Mouse (Mus musculus) forebrain, embryonic 12.5 days (tissue): Measurements from ENCODE around the gene Ackr2. TPM values are rescaled to one million over a fixed set of nuclear protein-coding genes. Genes with fewer than 3 reads are reported as not detected.

Experiments
- ATAC-seq: fragments of 200-750 bp; cut with Nextera tagmentation; 2 replicates; pipeline ENCODE4 v1.8.0; 2017; ENCODE audit warnings: moderate TSS enrichment; ENCODE audit not compliant: low FRiP score
- H3K27ac ChIP-seq: fragments of 300-500 bp; sonication (generic); 2 replicates; pipeline ENCODE4 v1.5.1; 2016; ENCODE audit warnings: mild to moderate bottlenecking
- H3K27me3 ChIP-seq: fragments of 300-500 bp; sonication (generic); 2 replicates; pipeline ENCODE4 v1.6.1; 2016; ENCODE audit warnings: mild to moderate bottlenecking
- H3K36me3 ChIP-seq: fragments of 300-500 bp; sonication (generic); replicated peaks from 2 replicates; pipeline ENCODE4 v1.6.1; 2016; ENCODE audit warnings: mild to moderate bottlenecking
- H3K4me1 ChIP-seq: fragments of 300-500 bp; sonication (generic); 2 replicates; pipeline ENCODE4 v1.6.1; 2016
- H3K4me2 ChIP-seq: fragments of 300-500 bp; sonication (generic); 2 replicates; pipeline ENCODE4 v1.6.1; 2016; ENCODE audit warnings: mild to moderate bottlenecking, moderate library complexity
- H3K4me3 ChIP-seq: fragments of 300-500 bp; sonication (generic); replicated peaks from 2 replicates; pipeline ENCODE4 v1.5.1; 2016; ENCODE audit warnings: mild to moderate bottlenecking
- H3K9ac ChIP-seq: fragments of 300-500 bp; sonication (generic); 2 replicates; pipeline ENCODE4 v1.6.1; 2016; ENCODE audit warnings: mild to moderate bottlenecking
- H3K9me3 ChIP-seq: fragments of 300-500 bp; sonication (generic); 2 replicates; pipeline ENCODE4 v1.6.1; 2016
- WGBS: fragments of 180-500 bp; shearing (Covaris S2); methylation state at CpG from one replicate; pipeline ENCODE4 v1.1.7; 2016; 5-methylcytosine and 5-hydroxymethylcytosine counted together
- polyA plus RNA-seq: library from polyadenylated mRNA; unstranded; fragments of >200 nt; fragmentation: Nextera tagmentation; extraction: Ambion mirVana; gene quantifications from 2 replicates; pipeline ENCODE4 v1.2.1, GENCODE M21; 2016

The Ackr2 gene
- polyA plus RNA-seq, 1 experiment from 2014 or later: 0.89 TPM

- H3K4me1 ChIP-seq: 0 out of 2 replicates have a peak, but pooled peaks cover 4% of the 10 kb centered on the region
- whole genome bisulfite sequencing: 63% methylated on average over 4 of the region's 4 CpGs
- H3K9me3 ChIP-seq: no peaks in the 10 kb centered on the region
These were observed 28.1 kb upstream of the Ackr2 start for GRCm38 (mm10) chr9:121869973-121870515.

GRCm38 (mm10) chr9:121872062-121872683 lies 26.0 kb upstream of the Ackr2 start:
- no peaks in the 10 kb centered on the region for H3K4me1 ChIP-seq
- no peaks in the 10 kb centered on the region for H3K9me3 ChIP-seq
- no peak overlapping the region for H3K9ac ChIP-seq
- no peak overlapping the region for H3K4me3 ChIP-seq
- 87% methylated on average over 2 of the region's 2 CpGs for WGBS
- no peak overlapping the region for H3K4me2 ChIP-seq
- no peak overlapping the region for H3K27ac ChIP-seq
- H3K36me3 ChIP-seq: no peaks in the 10 kb centered on the region
- no peak for ATAC-seq
- no peaks in the 10 kb centered on the region; the same call in 1 of the 2 replicates for H3K27me3 ChIP-seq

More at GRCm38 (mm10) chr9:121869973-121870515, 28.1 kb upstream of the Ackr2 start:
- 0 out of 2 replicates have a peak, but pooled peaks have one; percentile 46 for ATAC-seq
- H3K4me3 ChIP-seq: no peak overlapping the region
- H3K4me2 ChIP-seq: no peak overlapping the region
- no peaks in the 10 kb centered on the region; the same call in 1 of the 2 replicates for H3K27me3 ChIP-seq
- H3K27ac ChIP-seq: no peak overlapping the region
- H3K36me3 ChIP-seq: no peaks in the 10 kb centered on the region
- H3K9ac ChIP-seq: no peak overlapping the region

- Histone ChIP-seq H3K4me2 (no peak overlapping the region), H3K27ac (no peak overlapping the region), H3K9ac (no peak overlapping the region), H3K4me1 (no peaks in the 10 kb centered on the region), H3K36me3 (no peaks in the 10 kb centered on the region), H3K4me3 (no peak overlapping the region), H3K9me3 (no peaks in the 10 kb centered on the region), H3K27me3 (no peaks in the 10 kb centered on the region; the same call in 1 of the 2 replicates)
- ATAC-seq: no peak
These were observed 24.6 kb upstream of the Ackr2 start for GRCm38 (mm10) chr9:121873578-121873977.

- 24% methylated on average over 3 of the region's 3 CpGs for WGBS
- H3K36me3 ChIP-seq: no peaks in the 10 kb centered on the region
- ATAC-seq: no peak
These were observed 21.0 kb upstream of the Ackr2 start for GRCm38 (mm10) chr9:121877052-121877740.

GRCm38 (mm10) chr9:121880840-121881239 lies 17.3 kb upstream of the Ackr2 start:
- Histone ChIP-seq H3K4me1 (no peaks in the 10 kb centered on the region), H3K27ac (no peak overlapping the region), H3K27me3 (no peaks in the 10 kb centered on the region), H3K9ac (no peak overlapping the region), H3K36me3 (no peaks in the 10 kb centered on the region), H3K4me2 (peak overlapping the region; percentile 24; the same call in 1 of the 2 replicates), H3K4me3 (no peak overlapping the region), H3K9me3 (no peaks in the 10 kb centered on the region)
- 26% methylated on average over 14 of the region's 14 CpGs for WGBS
- no peak for ATAC-seq

More at GRCm38 (mm10) chr9:121877052-121877740, 21.0 kb upstream of the Ackr2 start:
- no peak overlapping the region for H3K4me3 ChIP-seq
- H3K9ac ChIP-seq: no peak overlapping the region
- H3K9me3 ChIP-seq: no peaks in the 10 kb centered on the region
- H3K27ac ChIP-seq: no peak overlapping the region
- H3K27me3 ChIP-seq: no peaks in the 10 kb centered on the region; the same call in 1 of the 2 replicates
- H3K4me1 ChIP-seq: no peaks in the 10 kb centered on the region
- H3K4me2 ChIP-seq: no peak overlapping the region

GRCm38 (mm10) chr9:121881301-121881700 lies 16.9 kb upstream of the Ackr2 start:
- Histone ChIP-seq H3K4me2 (no peak overlapping the region), H3K9me3 (no peaks in the 10 kb centered on the region), H3K4me1 (no peaks in the 10 kb centered on the region), H3K4me3 (no peak overlapping the region), H3K9ac (no peak overlapping the region), H3K27me3 (no peaks in the 10 kb centered on the region), H3K36me3 (no peaks in the 10 kb centered on the region), H3K27ac (no peak overlapping the region)
- no peak for ATAC-seq
- 88% methylated on average over 6 of the region's 6 CpGs for WGBS

GRCm38 (mm10) chr9:121882015-121882457 lies 16.1 kb upstream of the Ackr2 start:
- Histone ChIP-seq H3K4me1 (no peaks in the 10 kb centered on the region), H3K9me3 (no peaks in the 10 kb centered on the region), H3K27ac (no peak overlapping the region), H3K27me3 (no peaks in the 10 kb centered on the region), H3K9ac (no peak overlapping the region), H3K4me2 (no peak overlapping the region), H3K4me3 (no peak overlapping the region), H3K36me3 (no peaks in the 10 kb centered on the region)
- no peak for ATAC-seq
- 81% methylated on average over 7 of the region's 7 CpGs for WGBS

GRCm38 (mm10) chr9:121889927-121890440 lies 8.2 kb upstream of the Ackr2 start:
- no peak overlapping the region for H3K9ac ChIP-seq
- no peaks in the 10 kb centered on the region for H3K27me3 ChIP-seq
- H3K4me1 ChIP-seq: peaks cover 7% of the 10 kb centered on the region
- no peak overlapping the region for H3K4me3 ChIP-seq
- ATAC-seq: no peak
- H3K27ac ChIP-seq: no peak overlapping the region
- H3K36me3 ChIP-seq: no peaks in the 10 kb centered on the region
- WGBS: 76% methylated on average over 4 of the region's 4 CpGs
- H3K9me3 ChIP-seq: no peaks in the 10 kb centered on the region
- no peak overlapping the region for H3K4me2 ChIP-seq

- H3K4me1 ChIP-seq: peaks cover 7% of the 10 kb centered on the region
- H3K27ac ChIP-seq: no peak overlapping the region
- no peak overlapping the region for H3K4me3 ChIP-seq
- WGBS: 61% methylated on average over 18 of the region's 18 CpGs
- H3K9me3 ChIP-seq: no peaks in the 10 kb centered on the region
- H3K27me3 ChIP-seq: no peaks in the 10 kb centered on the region
- no peak overlapping the region for H3K4me2 ChIP-seq
- ATAC-seq: no peak
- H3K9ac ChIP-seq: no peak overlapping the region
- H3K36me3 ChIP-seq: no peaks in the 10 kb centered on the region
These were observed 7.7 kb upstream of the Ackr2 start for GRCm38 (mm10) chr9:121890441-121890941.

- Histone ChIP-seq H3K9ac (no peak overlapping the region), H3K4me3 (no peak overlapping the region), H3K4me1 (peaks cover 7% of the 10 kb centered on the region), H3K9me3 (no peaks in the 10 kb centered on the region), H3K27me3 (no peaks in the 10 kb centered on the region), H3K27ac (no peak overlapping the region), H3K4me2 (no peak overlapping the region), H3K36me3 (no peaks in the 10 kb centered on the region)
- no peak for ATAC-seq
- 85% methylated on average over 9 of the region's 9 CpGs for WGBS
These were observed 6.9 kb upstream of the Ackr2 start for GRCm38 (mm10) chr9:121891301-121891700.

- Histone ChIP-seq H3K4me1 (peaks cover 7% of the 10 kb centered on the region), H3K4me3 (no peak overlapping the region), H3K36me3 (no peaks in the 10 kb centered on the region), H3K27me3 (no peaks in the 10 kb centered on the region), H3K27ac (no peak overlapping the region), H3K9ac (no peak overlapping the region), H3K4me2 (no peak overlapping the region), H3K9me3 (no peaks in the 10 kb centered on the region)
- ATAC-seq: no peak
- 88% methylated on average over 12 of the region's 12 CpGs for WGBS
These were observed 6.0 kb upstream of the Ackr2 start for GRCm38 (mm10) chr9:121892057-121892687.

GRCm38 (mm10) chr9:121894447-121894846 lies 3.7 kb upstream of the Ackr2 start:
- Histone ChIP-seq H3K4me1 (peaks cover 7% of the 10 kb centered on the region), H3K9me3 (no peaks in the 10 kb centered on the region), H3K36me3 (no peaks in the 10 kb centered on the region), H3K4me3 (no peak overlapping the region), H3K27ac (no peak overlapping the region), H3K4me2 (no peak overlapping the region), H3K27me3 (no peaks in the 10 kb centered on the region), H3K9ac (no peak overlapping the region)
- 87% methylated on average over 7 of the region's 7 CpGs for WGBS
- ATAC-seq: no peak
